Mouse (Mus musculus): ENCODE data around the gene Mex3b. TPM values are rescaled to one million over a fixed set of nuclear protein-coding genes. Genes with fewer than 3 reads are reported as not detected.

Mex3b gene
- polyA plus RNA-seq, 1 experiment from 2014 or later, result 30.8 TPM

- no peak overlapping the region for H3K27ac ChIP-seq (ENCODE audit: low read depth, low read length)
- H3K9me3 ChIP-seq (ENCODE audit: control insufficient read depth, low read length), result no peaks in the 10 kb centered on the region
- H3K4me3 ChIP-seq (ENCODE audit: low read depth, low read length), result no peak overlapping the region
- H3K27me3 ChIP-seq (ENCODE audit: control insufficient read depth, insufficient read depth, low read length), result no peaks in the 10 kb centered on the region
- 34% methylated on average over 11 of the region's 11 CpGs for WGBS
- H3K9ac ChIP-seq (replicated peaks; ENCODE audit: low read depth, low read length), result no peak overlapping the region
- H3K4me2 ChIP-seq (ENCODE audit: low read depth, low read length), result no peak overlapping the region
- ATAC-seq (ENCODE audit: low read depth), result peak; percentile 65; the same call in 1 of the 2 replicates
- no peaks in the 10 kb centered on the region for H3K4me1 ChIP-seq (ENCODE audit: control insufficient read depth, insufficient read depth, low read length)
- H3K36me3 ChIP-seq (ENCODE audit: control insufficient read depth, insufficient read depth, low read length), result no peaks in the 10 kb centered on the region
These were observed 28.0 kb upstream of the Mex3b start for GRCm38 (mm10) chr7:82838965-82839675.

- no peak overlapping the region for H3K9ac ChIP-seq (replicated peaks; ENCODE audit: low read depth, low read length)
- H3K36me3 ChIP-seq (ENCODE audit: control insufficient read depth, insufficient read depth, low read length), result no peaks in the 10 kb centered on the region
- WGBS, result 39% methylated on average over 10 of the region's 10 CpGs
- ATAC-seq (ENCODE audit: low read depth), result no peak
- H3K27ac ChIP-seq (ENCODE audit: low read depth, low read length), result no peak overlapping the region
- H3K4me3 ChIP-seq (ENCODE audit: low read depth, low read length), result no peak overlapping the region
- no peak overlapping the region for H3K4me2 ChIP-seq (ENCODE audit: low read depth, low read length)
- H3K4me1 ChIP-seq (ENCODE audit: control insufficient read depth, insufficient read depth, low read length), result no peaks in the 10 kb centered on the region
- no peaks in the 10 kb centered on the region for H3K27me3 ChIP-seq (ENCODE audit: control insufficient read depth, insufficient read depth, low read length)
- H3K9me3 ChIP-seq (ENCODE audit: control insufficient read depth, low read length), result no peaks in the 10 kb centered on the region
These were observed 24.8 kb upstream of the Mex3b start for GRCm38 (mm10) chr7:82842222-82842920.

GRCm38 (mm10) chr7:82850756-82851155 is 16.4 kb upstream of the Mex3b start:
- 81% methylated on average over 3 of the region's 3 CpGs for WGBS

GRCm38 (mm10) chr7:82851670-82852069 is 15.5 kb upstream of the Mex3b start:
- H3K36me3 ChIP-seq (ENCODE audit: control insufficient read depth, insufficient read depth, low read length), result no peaks in the 10 kb centered on the region
- no peak overlapping the region for H3K27ac ChIP-seq (ENCODE audit: low read depth, low read length)
- no peak overlapping the region for H3K9ac ChIP-seq (replicated peaks; ENCODE audit: low read depth, low read length)
- H3K4me1 ChIP-seq (ENCODE audit: control insufficient read depth, insufficient read depth, low read length), result no peaks in the 10 kb centered on the region
- no peak overlapping the region for H3K4me2 ChIP-seq (ENCODE audit: low read depth, low read length)
- H3K4me3 ChIP-seq (ENCODE audit: low read depth, low read length), result no peak overlapping the region
- no peaks in the 10 kb centered on the region for H3K27me3 ChIP-seq (ENCODE audit: control insufficient read depth, insufficient read depth, low read length)
- no peaks in the 10 kb centered on the region for H3K9me3 ChIP-seq (ENCODE audit: control insufficient read depth, low read length)
- no peak for ATAC-seq (ENCODE audit: low read depth)
- WGBS, result 95% methylated on average over 4 of the region's 4 CpGs

More at GRCm38 (mm10) chr7:82850756-82851155, 16.4 kb upstream of the Mex3b start:
- Histone ChIP-seq H3K4me3 (ENCODE audit: low read depth, low read length) (no peak overlapping the region), H3K36me3 (ENCODE audit: control insufficient read depth, insufficient read depth, low read length) (no peaks in the 10 kb centered on the region), H3K4me1 (ENCODE audit: control insufficient read depth, insufficient read depth, low read length) (no peaks in the 10 kb centered on the region), H3K27ac (ENCODE audit: low read depth, low read length) (no peak overlapping the region), H3K27me3 (ENCODE audit: control insufficient read depth, insufficient read depth, low read length) (no peaks in the 10 kb centered on the region), H3K9me3 (ENCODE audit: control insufficient read depth, low read length) (no peaks in the 10 kb centered on the region), H3K9ac (replicated peaks; ENCODE audit: low read depth, low read length) (no peak overlapping the region), H3K4me2 (ENCODE audit: low read depth, low read length) (no peak overlapping the region)
- no peak for ATAC-seq (ENCODE audit: low read depth)

- H3K9me3 ChIP-seq (ENCODE audit: control insufficient read depth, low read length), result no peaks in the 10 kb centered on the region
- no peaks in the 10 kb centered on the region for H3K36me3 ChIP-seq (ENCODE audit: control insufficient read depth, insufficient read depth, low read length)
- H3K4me1 ChIP-seq (ENCODE audit: control insufficient read depth, insufficient read depth, low read length), result no peaks in the 10 kb centered on the region
- no peak for ATAC-seq (ENCODE audit: low read depth)
- WGBS, result 16% methylated on average over 3 of the region's 3 CpGs
- H3K9ac ChIP-seq (replicated peaks; ENCODE audit: low read depth, low read length), result no peak overlapping the region
- no peaks in the 10 kb centered on the region for H3K27me3 ChIP-seq (ENCODE audit: control insufficient read depth, insufficient read depth, low read length)
- no peak overlapping the region for H3K27ac ChIP-seq (ENCODE audit: low read depth, low read length)
- no peak overlapping the region for H3K4me2 ChIP-seq (ENCODE audit: low read depth, low read length)
- no peak overlapping the region for H3K4me3 ChIP-seq (ENCODE audit: low read depth, low read length)
These were observed 12.9 kb upstream of the Mex3b start for GRCm38 (mm10) chr7:82854195-82854766.

GRCm38 (mm10) chr7:82858611-82859010 is 8.5 kb upstream of the Mex3b start:
- WGBS, result 54% methylated on average over 4 of the region's 4 CpGs

GRCm38 (mm10) chr7:82860626-82861025 is 6.5 kb upstream of the Mex3b start:
- Histone ChIP-seq H3K27me3 (ENCODE audit: control insufficient read depth, insufficient read depth, low read length) (no peaks in the 10 kb centered on the region), H3K27ac (ENCODE audit: low read depth, low read length) (no peak overlapping the region), H3K36me3 (ENCODE audit: control insufficient read depth, insufficient read depth, low read length) (no peaks in the 10 kb centered on the region), H3K4me1 (ENCODE audit: control insufficient read depth, insufficient read depth, low read length) (peaks cover 19% of the 10 kb centered on the region), H3K4me2 (ENCODE audit: low read depth, low read length) (no peak overlapping the region), H3K9ac (replicated peaks; ENCODE audit: low read depth, low read length) (no peak overlapping the region), H3K4me3 (ENCODE audit: low read depth, low read length) (no peak overlapping the region), H3K9me3 (ENCODE audit: control insufficient read depth, low read length) (no peaks in the 10 kb centered on the region)
- WGBS, result 74% methylated on average over 2 of the region's 2 CpGs
- no peak for ATAC-seq (ENCODE audit: low read depth)

More at GRCm38 (mm10) chr7:82858611-82859010, 8.5 kb upstream of the Mex3b start:
- Histone ChIP-seq H3K9ac (replicated peaks; ENCODE audit: low read depth, low read length) (no peak overlapping the region), H3K4me2 (ENCODE audit: low read depth, low read length) (no peak overlapping the region), H3K4me1 (ENCODE audit: control insufficient read depth, insufficient read depth, low read length) (peaks cover 5% of the 10 kb centered on the region; the same call in 1 of the 2 replicates), H3K9me3 (ENCODE audit: control insufficient read depth, low read length) (no peaks in the 10 kb centered on the region), H3K4me3 (ENCODE audit: low read depth, low read length) (no peak overlapping the region), H3K27ac (ENCODE audit: low read depth, low read length) (no peak overlapping the region), H3K27me3 (ENCODE audit: control insufficient read depth, insufficient read depth, low read length) (no peaks in the 10 kb centered on the region), H3K36me3 (ENCODE audit: control insufficient read depth, insufficient read depth, low read length) (no peaks in the 10 kb centered on the region)
- no peak for ATAC-seq (ENCODE audit: low read depth)

- Histone ChIP-seq H3K27ac (ENCODE audit: low read depth, low read length) (peak overlapping the region; percentile 62), H3K36me3 (ENCODE audit: control insufficient read depth, insufficient read depth, low read length) (no peaks in the 10 kb centered on the region), H3K9me3 (ENCODE audit: control insufficient read depth, low read length) (no peaks in the 10 kb centered on the region), H3K4me1 (ENCODE audit: control insufficient read depth, insufficient read depth, low read length) (peaks cover 19% of the 10 kb centered on the region), H3K4me3 (ENCODE audit: low read depth, low read length) (no peak overlapping the region), H3K4me2 (ENCODE audit: low read depth, low read length) (no peak overlapping the region), H3K27me3 (ENCODE audit: control insufficient read depth, insufficient read depth, low read length) (no peaks in the 10 kb centered on the region), H3K9ac (replicated peaks; ENCODE audit: low read depth, low read length) (no peak overlapping the region; the same call in 1 of the 2 replicates)
- WGBS, result 28% methylated on average over 6 of the region's 6 CpGs
- no peak for ATAC-seq (ENCODE audit: low read depth)
These were observed 3.8 kb upstream of the Mex3b start for GRCm38 (mm10) chr7:82863341-82863740.

All from neural tube, embryonic 14.5 days (tissue).